Mouse (Mus musculus): Measurements from ENCODE around the gene Amotl1.

- TF ChIP-seq CTCF (IDR thresholded peaks at IDR 0.05; ENCODE audit: control insufficient read depth, insufficient read depth, insufficient read length) (no peak), USF1 (IDR thresholded peaks at IDR 0.05; ENCODE audit: low read depth) (no peak)
Measured at GRCm38 (mm10) chr9:14498896-14499705, 145.8 kb downstream of the Amotl1 start.

Data from C2C12 (cell line).